Mouse (Mus musculus) MEL (cell line): ENCODE data around the gene Golga4. TPM values are rescaled to one million over a fixed set of nuclear protein-coding genes. Genes with fewer than 3 reads are reported as not detected.

ENCODE experiments used
- DNase-seq: peaks from one replicate; pipeline ENCODE4 v3.0.0; 2011; ENCODE audit warnings: low read depth, low spot score
- H3K27ac ChIP-seq: 2 replicates; pipeline ENCODE4 v1.5.1; 2012; ENCODE audit warnings: low read depth, mild to moderate bottlenecking, control low read depth, low read length, moderate library complexity; ENCODE audit not compliant: control insufficient read depth
- H3K27me3 ChIP-seq, 2 experiments: fragments of 150-350 bp in 1 of 2; sonication (generic) in 1 of 2; 2 replicates each; pipeline ENCODE4 v1.6.1; 2012; ENCODE audit warnings: low read length in 2 of 2, mild to moderate bottlenecking in 2 of 2, improper control_type of control experiment in 1 of 2, moderate library complexity in 1 of 2; ENCODE audit not compliant: insufficient read depth in 2 of 2, control insufficient read depth in 1 of 2
- H3K36me3 ChIP-seq, 2 experiments: 2 replicates each; pipeline ENCODE4 v1.6.1; 2012 to 2014; ENCODE audit warnings: low read length in 2 of 2, improper control_type of control experiment in 1 of 2, inconsistent platforms in 1 of 2, mild to moderate bottlenecking in 1 of 2; ENCODE audit not compliant: insufficient read depth in 2 of 2, control insufficient read depth in 1 of 2
- H3K4me1 ChIP-seq, 2 experiments: fragments of 150-350 bp in 1 of 2; sonication (generic) in 1 of 2; 2 replicates each; pipeline ENCODE4 v1.6.1; 2012; ENCODE audit warnings: low read length in 2 of 2, improper control_type of control experiment in 1 of 2, mild to moderate bottlenecking in 1 of 2; ENCODE audit not compliant: insufficient read depth in 2 of 2, control insufficient read depth in 1 of 2
- H3K4me3 ChIP-seq, 2 experiments: fragments of 150-350 bp in 1 of 2; sonication (generic) in 1 of 2; 2 replicates each; pipeline ENCODE4 v1.5.1; 2012; ENCODE audit warnings: low read depth in 2 of 2, low read length in 2 of 2, mild to moderate bottlenecking in 2 of 2, moderate library complexity in 2 of 2, control low read depth in 1 of 2, improper control_type of control experiment in 1 of 2; ENCODE audit not compliant: control insufficient read depth in 1 of 2, insufficient read depth in 1 of 2
- H3K79me2 ChIP-seq: 2 replicates; pipeline ENCODE4 v1.6.1; 2012; ENCODE audit warnings: mild to moderate bottlenecking, low read length, moderate library complexity; ENCODE audit not compliant: control insufficient read depth, poor library complexity, insufficient read depth
- H3K9ac ChIP-seq: 2 replicates; pipeline ENCODE4 v1.6.1; 2012; ENCODE audit warnings: low read depth, mild to moderate bottlenecking, control low read depth, low read length, moderate library complexity; ENCODE audit not compliant: control insufficient read depth, poor library complexity, severe bottlenecking
- H3K9me3 ChIP-seq: fragments of 150-350 bp; sonication (generic); replicated peaks from 2 replicates; pipeline ENCODE4 v1.6.1; 2012; ENCODE audit warnings: mild to moderate bottlenecking, low read length, improper control_type of control experiment, moderate library complexity; ENCODE audit not compliant: insufficient read depth
- BHLHE40 ChIP-seq: IDR thresholded peaks from 2 replicates; pipeline ENCODE4 v1.6.1; 2012; ENCODE audit warnings: low read depth, mild to moderate bottlenecking, inconsistent platforms, low read length, improper control_type of control experiment, borderline replicate concordance
- CHD1 ChIP-seq: IDR thresholded peaks from 2 replicates; pipeline ENCODE4 v1.6.1; 2012; ENCODE audit warnings: low read depth, mild to moderate bottlenecking, inconsistent platforms, low read length, improper control_type of control experiment
- CHD2 ChIP-seq: IDR thresholded peaks from 2 replicates; pipeline ENCODE4 v1.6.1; 2011; ENCODE audit warnings: low read length, improper control_type of control experiment
- EP300 ChIP-seq, 2 experiments: IDR thresholded peaks; 2 replicates each; pipeline ENCODE4 v1.6.1; 2011; ENCODE audit warnings: improper control_type of control experiment in 2 of 2, low read length in 2 of 2, low read depth in 1 of 2, mild to moderate bottlenecking in 1 of 2
- ETS1 ChIP-seq: IDR thresholded peaks from 2 replicates; pipeline ENCODE4 v1.6.1; 2012; ENCODE audit warnings: low read depth, mild to moderate bottlenecking, inconsistent platforms, low read length, improper control_type of control experiment, moderate library complexity
- GATA1 ChIP-seq: IDR thresholded peaks from 2 replicates; pipeline ENCODE4 v1.6.1; 2011; ENCODE audit warnings: low read depth, low read length, improper control_type of control experiment
- KAT2A ChIP-seq: conservative IDR thresholded peaks from 2 replicates; pipeline ENCODE4 v1.6.1; 2012; ENCODE audit warnings: low read depth, low read length, improper control_type of control experiment, inconsistent platforms
- MAFK ChIP-seq: IDR thresholded peaks from 2 replicates; pipeline ENCODE4 v1.6.1; 2011; ENCODE audit warnings: low read depth, mild to moderate bottlenecking, low read length, improper control_type of control experiment, borderline replicate concordance
- MAZ ChIP-seq: IDR thresholded peaks from 2 replicates; pipeline ENCODE4 v1.6.1; 2012; ENCODE audit warnings: low read depth, mild to moderate bottlenecking, inconsistent platforms, low read length, improper control_type of control experiment
- MEF2A ChIP-seq: IDR thresholded peaks from 2 replicates; pipeline ENCODE4 v1.6.1; 2014; ENCODE audit warnings: low read depth, mild to moderate bottlenecking, inconsistent platforms, low read length, improper control_type of control experiment; ENCODE audit not compliant: poor library complexity, insufficient replicate concordance, severe bottlenecking; ENCODE audit errors: extremely low read depth
- MYC ChIP-seq: IDR thresholded peaks from 2 replicates; pipeline ENCODE4 v1.6.1; 2011; ENCODE audit warnings: low read depth, mild to moderate bottlenecking, low read length, improper control_type of control experiment, moderate library complexity
- NRF1 ChIP-seq: IDR thresholded peaks from 2 replicates; pipeline ENCODE4 v1.6.1; 2014; ENCODE audit warnings: low read depth, mild to moderate bottlenecking, inconsistent platforms, low read length, improper control_type of control experiment, moderate library complexity; ENCODE audit not compliant: poor library complexity, insufficient read depth, severe bottlenecking
- POLR2AphosphoS2 ChIP-seq: IDR thresholded peaks from 2 replicates; pipeline ENCODE4 v1.6.1; 2011; ENCODE audit warnings: low read length, improper control_type of control experiment
- POLR2AphosphoS5 ChIP-seq: IDR thresholded peaks from 2 replicates; pipeline ENCODE4 v1.6.1; 2012; ENCODE audit warnings: low read depth, borderline replicate concordance, mild to moderate bottlenecking, inconsistent platforms, low read length, moderate library complexity, mixed read lengths
- RCOR1 ChIP-seq: IDR thresholded peaks from 2 replicates; pipeline ENCODE4 v1.6.1; 2012; ENCODE audit warnings: low read depth, mild to moderate bottlenecking, inconsistent platforms, low read length, improper control_type of control experiment
- SMC3 ChIP-seq: IDR thresholded peaks from 2 replicates; pipeline ENCODE4 v1.6.1; 2011; ENCODE audit warnings: low read depth, low read length, improper control_type of control experiment
- TBP ChIP-seq: IDR thresholded peaks from 2 replicates; pipeline ENCODE4 v1.8.0; 2011; ENCODE audit warnings: low read depth, low read length, improper control_type of control experiment
- TCF12 ChIP-seq: IDR thresholded peaks from 2 replicates; pipeline ENCODE4 v1.6.1; 2014; ENCODE audit warnings: low read depth, mild to moderate bottlenecking, inconsistent platforms, low read length, improper control_type of control experiment, moderate library complexity
- UBTF ChIP-seq: IDR thresholded peaks from 2 replicates; pipeline ENCODE4 v1.6.1; 2012; ENCODE audit warnings: low read depth, mild to moderate bottlenecking, inconsistent platforms, low read length, improper control_type of control experiment, moderate library complexity, borderline replicate concordance; ENCODE audit not compliant: insufficient read depth
- USF1 ChIP-seq: IDR thresholded peaks from 2 replicates; pipeline ENCODE4 v1.6.1; 2014; ENCODE audit warnings: low read depth, mild to moderate bottlenecking, inconsistent platforms, low read length, improper control_type of control experiment, moderate library complexity
- ZC3H11A ChIP-seq: IDR thresholded peaks from 2 replicates; pipeline ENCODE4 v1.6.1; 2012; ENCODE audit warnings: low read depth, mild to moderate bottlenecking, inconsistent platforms, low read length, improper control_type of control experiment
- ZMIZ1 ChIP-seq: IDR thresholded peaks from 2 replicates; pipeline ENCODE4 v1.6.1; 2012; ENCODE audit warnings: low read depth, mild to moderate bottlenecking, inconsistent platforms, low read length, improper control_type of control experiment, moderate library complexity
- polyA plus RNA-seq, 2 experiments: library from polyadenylated mRNA; stranded (reverse) in 1 of 2; unstranded in 1 of 2; fragments of >175 nt in 1 of 2; fragments of >200 nt in 1 of 2; gene quantifications; 2 replicates each; pipeline versions ENCODE4 v1.2.1 to v1.2.4; 2012; ENCODE audit warnings: low replicate concordance in 2 of 2, low read depth in 1 of 2; ENCODE audit not compliant: insufficient read length in 2 of 2, insufficient read depth in 1 of 2, missing spikeins in 1 of 2
- total RNA-seq: library from RNA; depleted of rRNA; stranded (reverse); fragments of 300-350 nt; gene quantifications from 2 replicates; pipeline ENCODE4 v1.2.3, GENCODE M21; 2012

Golga4 gene
- total and polyA plus RNA-seq, 3 experiments = 29.8 to 465 (median 38.9) TPM

GRCm38 (mm10) chr9:118590230-118590629, 84.2 kb downstream of the Golga4 start:
- Histone ChIP-seq H3K4me1 (peaks cover 7 to 20% of the 10 kb centered on the region in 2 experiments), H3K27me3 (no peaks in the 10 kb centered on the region)

GRCm38 (mm10) chr9:118591633-118592032, 85.6 kb downstream of the Golga4 start:
- Histone ChIP-seq H3K4me3 (no peak overlapping the region), H3K4me1 (peaks cover 7 to 10% of the 10 kb centered on the region in 2 experiments), H3K27ac (no peak overlapping the region), H3K36me3 (peaks cover 0 to 4% of the 10 kb centered on the region in 2 experiments; a peak in 2 of 4 replicates), H3K79me2 (no peaks in the 10 kb centered on the region)
- no peak for TF ChIP-seq POLR2AphosphoS5
- TF ChIP-seq USF1 = peak; percentile 52; the same call in 1 of the 2 replicates
- TF ChIP-seq MAFK = no peak
- no peak for TF ChIP-seq EP300 (IDR thresholded peaks at IDR 0.05; ENCODE audit: low read depth in 1 of 2, low read length in 2 of 2)
- no peak for TF ChIP-seq TCF12
- TF ChIP-seq, all 39 proteins: peak for 1
- no peaks in the 10 kb centered on the region for H3K27me3 ChIP-seq
- H3K9ac ChIP-seq = no peak overlapping the region
- no peaks in the 10 kb centered on the region for H3K9me3 ChIP-seq
- DNase-seq = no peak

More at GRCm38 (mm10) chr9:118590230-118590629, 84.2 kb downstream of the Golga4 start:
- DNase-seq = peak; percentile 67
- no peaks in the 10 kb centered on the region for H3K79me2 ChIP-seq
- TF ChIP-seq TBP (no peak), ETS1 (peak; percentile 51), GATA1 (peak; percentile 23; the same call in 1 of the 2 replicates), SMC3 (peak; percentile 32; the same call in 1 of the 2 replicates), KAT2A (no peak), POLR2AphosphoS2 (no peak), BHLHE40 (no peak), RCOR1 (peak; percentile 47)
- TF ChIP-seq, all 39 proteins: peak for 4
- Histone ChIP-seq H3K36me3 (peaks cover 0 to 9% of the 10 kb centered on the region in 2 experiments; a peak in 2 of 4 replicates), H3K4me3 (no peak overlapping the region), H3K9me3 (no peaks in the 10 kb centered on the region), H3K27ac (no peak overlapping the region), H3K9ac (no peak overlapping the region)

DNA sequence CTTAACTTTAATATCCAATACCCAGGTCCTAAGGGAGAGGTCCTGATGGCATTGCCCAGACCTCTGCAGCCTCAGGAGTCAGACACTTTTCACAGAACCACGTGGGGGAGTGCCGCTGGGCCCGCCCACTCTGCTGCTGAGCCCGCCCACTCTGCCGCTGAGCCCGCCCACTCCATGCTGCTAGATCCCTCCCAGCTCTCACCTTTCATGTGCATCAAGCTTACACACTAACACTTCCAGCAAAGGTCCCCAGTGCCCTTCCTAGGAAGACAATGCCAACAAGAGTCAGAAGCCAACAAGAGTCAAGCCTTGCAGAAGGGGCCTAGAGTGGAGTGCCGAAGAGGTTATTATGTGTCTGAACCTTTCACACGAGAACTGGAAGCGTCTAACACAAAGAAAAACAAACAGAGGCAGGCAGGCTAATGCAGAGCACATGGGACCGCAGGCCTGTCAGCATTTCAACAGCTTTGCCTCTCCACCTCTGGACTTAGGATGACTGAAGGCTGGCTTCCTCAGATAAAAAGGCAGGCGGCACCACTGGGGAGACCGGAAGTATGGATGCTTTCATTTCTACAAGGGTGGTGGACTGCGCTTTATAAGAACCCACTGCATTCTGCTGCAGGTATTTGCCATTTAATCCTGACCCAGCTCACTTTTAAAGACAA, 86.7 kb downstream of the Golga4 start:
- no peak overlapping the region for H3K4me3 ChIP-seq
- no peaks in the 10 kb centered on the region for H3K9me3 ChIP-seq
- DNase-seq = no peak
- H3K79me2 ChIP-seq = no peaks in the 10 kb centered on the region
- peaks cover 0 to 4% of the 10 kb centered on the region in 2 experiments; a peak in 2 of 4 replicates for H3K36me3 ChIP-seq
- peaks cover 7 to 10% of the 10 kb centered on the region in 2 experiments for H3K4me1 ChIP-seq
- no peaks in the 10 kb centered on the region for H3K27me3 ChIP-seq
- H3K27ac ChIP-seq = no peak overlapping the region
- no peak overlapping the region for H3K9ac ChIP-seq
- TF ChIP-seq MAZ (no peak), MEF2A (no peak), ZMIZ1 (no peak), BHLHE40 (no peak), UBTF (no peak), NRF1 (no peak), ZC3H11A (no peak), CHD1 (no peak), CHD2 (no peak), ETS1 (no peak), POLR2AphosphoS2 (no peak), USF1 (no peak), TBP (no peak), SMC3 (no peak), MYC (no peak), KAT2A (no peak)
